Mouse (Mus musculus) lung, embryonic 14.5 days (tissue): Measurements from ENCODE around the gene Bcl2l14. TPM values are rescaled to one million over a fixed set of nuclear protein-coding genes. Genes with fewer than 3 reads are reported as not detected.

Source experiments
- ATAC-seq: fragments of 200-750 bp; cut with Nextera tagmentation; 2 replicates; pipeline ENCODE4 v1.8.0; 2017; ENCODE audit warnings: mild to moderate bottlenecking, moderate TSS enrichment, moderate library complexity; ENCODE audit not compliant: insufficient read depth
- DNase-seq: peaks from one replicate; pipeline ENCODE4 v3.0.0-alpha.2; 2015
- H3K27ac ChIP-seq: fragments of 300-500 bp; sonication (generic); 2 replicates; pipeline ENCODE4 v1.5.1; 2014; ENCODE audit warnings: low read depth, mild to moderate bottlenecking, moderate library complexity
- H3K27me3 ChIP-seq: fragments of 300-500 bp; sonication (generic); 2 replicates; pipeline ENCODE4 v1.6.1; 2014; ENCODE audit warnings: low read length, control low read depth; ENCODE audit not compliant: insufficient read depth
- H3K36me3 ChIP-seq: fragments of 300-500 bp; sonication (generic); 2 replicates; pipeline ENCODE4 v1.6.1; 2014; ENCODE audit warnings: control low read depth; ENCODE audit not compliant: insufficient read depth
- H3K4me1 ChIP-seq: fragments of 300-500 bp; sonication (generic); 2 replicates; pipeline ENCODE4 v1.6.1; 2014; ENCODE audit warnings: antibody characterized with exemption, control low read depth; ENCODE audit not compliant: insufficient read depth
- H3K4me2 ChIP-seq: fragments of 300-500 bp; sonication (generic); 2 replicates; pipeline ENCODE4 v1.6.1; 2014; ENCODE audit warnings: mild to moderate bottlenecking
- H3K4me3 ChIP-seq: fragments of 300-500 bp; sonication (generic); 2 replicates; pipeline ENCODE4 v1.5.1; 2014; ENCODE audit warnings: low read depth, low read length
- H3K9ac ChIP-seq: fragments of 300-500 bp; sonication (generic); 2 replicates; pipeline ENCODE4 v1.6.1; 2014
- H3K9me3 ChIP-seq: fragments of 300-500 bp; sonication (generic); 2 replicates; pipeline ENCODE4 v1.6.1; 2016; ENCODE audit warnings: low read depth, low read length, control low read depth
- CTCF ChIP-seq: IDR thresholded peaks from 2 replicates; pipeline ENCODE4 v1.5.1; 2016; ENCODE audit warnings: antibody characterized with exemption, low read depth
- WGBS: fragments of 180-500 bp; shearing (Covaris S2); extraction: QIAGEN DNeasy Blood & Tissue Kit; methylation state at CpG from one replicate; pipeline ENCODE4 v1.1.7; 2014; 5-methylcytosine and 5-hydroxymethylcytosine counted together
- polyA plus RNA-seq: library from polyadenylated mRNA; unstranded; fragments of >200 nt; fragmentation: Nextera tagmentation; extraction: Ambion mirVana; gene quantifications from 2 replicates; pipeline ENCODE4 v1.2.1, GENCODE M21; 2014

The Bcl2l14 gene
- polyA plus RNA-seq, 1 experiment from 2014 or later, result 2.8 TPM

DNA sequence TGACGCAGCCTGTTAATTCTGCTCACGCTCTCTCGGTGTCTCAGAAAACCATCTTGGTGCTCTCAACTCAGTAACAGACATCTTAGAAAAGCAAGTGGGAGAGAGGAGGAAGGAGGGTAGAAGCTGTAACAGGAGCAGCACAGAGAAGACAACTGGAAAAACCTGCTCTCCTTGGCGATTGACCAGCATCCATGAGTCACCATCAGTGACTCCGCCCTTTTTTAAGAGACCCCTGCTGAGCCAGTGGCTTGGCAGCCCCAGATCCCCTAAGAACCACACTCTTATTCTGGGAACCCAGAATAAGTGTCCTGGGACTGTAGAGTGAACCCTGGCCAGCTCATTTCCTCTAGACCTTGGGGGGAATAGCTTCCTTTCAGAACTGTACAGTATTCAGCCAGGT, 11.1 kb downstream of the Bcl2l14 start:
- H3K4me2 ChIP-seq, result no peak overlapping the region
- WGBS, result 56% methylated on average over 5 of the region's 5 CpGs
- ATAC-seq (peak; percentile 42; the same call in 1 of the 2 replicates), DNase-seq (peak; percentile 56)
- no peak for TF ChIP-seq CTCF
- H3K27me3 ChIP-seq, result no peaks in the 10 kb centered on the region
- no peaks in the 10 kb centered on the region for H3K9me3 ChIP-seq
- H3K36me3 ChIP-seq, result no peaks in the 10 kb centered on the region
- H3K9ac ChIP-seq, result no peak overlapping the region
- no peaks in the 10 kb centered on the region for H3K4me1 ChIP-seq
- no peak overlapping the region for H3K4me3 ChIP-seq
- no peak overlapping the region for H3K27ac ChIP-seq

DNA sequence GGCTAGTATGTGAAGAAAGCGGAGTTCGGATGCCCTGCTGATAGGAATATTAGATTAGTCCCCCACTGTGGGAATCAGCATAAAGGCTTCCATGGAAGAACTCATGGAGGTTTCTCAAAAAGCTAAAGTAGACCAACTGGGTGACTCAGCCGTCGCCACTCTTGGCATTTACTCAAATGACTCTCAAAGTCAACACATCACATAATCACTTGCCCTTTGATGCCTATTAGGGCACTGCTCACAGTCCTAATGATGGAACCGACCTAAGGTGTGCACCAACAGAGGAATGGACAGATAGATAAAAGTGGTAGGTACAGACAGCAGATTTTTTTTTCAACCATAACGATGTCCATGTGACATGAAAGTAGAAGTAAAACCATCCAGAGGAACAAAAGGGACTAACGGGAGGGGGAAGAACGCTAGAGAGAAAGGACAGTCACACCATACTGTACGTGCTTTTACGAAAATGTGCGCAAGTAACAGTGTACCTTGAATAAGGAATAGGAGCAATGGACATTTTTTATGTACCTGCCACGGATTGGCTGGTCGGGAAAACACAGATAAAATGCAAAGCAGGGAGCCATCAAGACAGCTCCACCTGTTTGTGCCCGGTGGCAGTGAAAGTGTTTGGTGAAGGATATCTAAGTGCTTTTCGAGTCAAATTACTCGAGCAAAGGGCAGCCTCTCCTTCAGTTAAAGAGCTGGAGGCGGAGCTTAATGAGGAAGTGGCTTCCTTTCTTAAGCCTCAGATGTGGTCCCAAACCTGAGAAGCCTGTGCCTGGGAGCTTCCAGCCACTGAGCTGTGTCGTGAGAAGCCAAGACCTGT, 17.8 kb downstream of the Bcl2l14 start:
- Histone ChIP-seq H3K9me3 (no peaks in the 10 kb centered on the region), H3K27me3 (no peaks in the 10 kb centered on the region), H3K4me2 (peak overlapping the region; percentile 40), H3K27ac (no peak overlapping the region), H3K36me3 (no peaks in the 10 kb centered on the region), H3K4me1 (no peaks in the 10 kb centered on the region), H3K4me3 (no peak overlapping the region), H3K9ac (no peak overlapping the region)
- ATAC-seq, result peak; percentile 62
- 43% methylated on average over 18 of the region's 18 CpGs for WGBS
- DNase-seq, result peak; percentile 45
- TF ChIP-seq CTCF, result 0 out of 2 replicates have a peak, but pooled peaks have one; percentile 3

DNA sequence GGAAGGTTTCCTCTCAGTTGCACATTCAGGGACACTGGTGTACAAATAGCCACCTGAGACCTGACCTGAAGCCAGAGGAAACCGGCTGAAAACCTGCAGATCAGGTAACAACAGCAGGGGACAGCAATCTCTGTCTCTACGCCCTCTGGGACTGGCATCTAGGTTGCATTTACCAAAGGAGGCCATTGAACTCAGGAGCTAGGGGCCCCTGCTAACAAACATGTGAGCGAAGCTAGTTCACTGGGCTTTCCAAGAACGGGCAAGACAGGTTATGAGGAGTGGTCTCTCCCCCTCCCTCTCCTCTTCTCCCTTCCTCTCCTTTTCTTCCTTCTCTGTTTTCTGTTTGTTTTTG, 18.4 kb downstream of the Bcl2l14 start:
- Histone ChIP-seq H3K36me3 (no peaks in the 10 kb centered on the region), H3K4me3 (no peak overlapping the region), H3K4me2 (peak overlapping the region; percentile 40), H3K27ac (no peak overlapping the region), H3K4me1 (no peaks in the 10 kb centered on the region), H3K9ac (no peak overlapping the region), H3K27me3 (no peaks in the 10 kb centered on the region), H3K9me3 (no peaks in the 10 kb centered on the region)
- ATAC-seq (peak; percentile 44), DNase-seq (no peak)
- TF ChIP-seq CTCF, result no peak
- 41% methylated on average over 4 of the region's 4 CpGs for WGBS

DNA sequence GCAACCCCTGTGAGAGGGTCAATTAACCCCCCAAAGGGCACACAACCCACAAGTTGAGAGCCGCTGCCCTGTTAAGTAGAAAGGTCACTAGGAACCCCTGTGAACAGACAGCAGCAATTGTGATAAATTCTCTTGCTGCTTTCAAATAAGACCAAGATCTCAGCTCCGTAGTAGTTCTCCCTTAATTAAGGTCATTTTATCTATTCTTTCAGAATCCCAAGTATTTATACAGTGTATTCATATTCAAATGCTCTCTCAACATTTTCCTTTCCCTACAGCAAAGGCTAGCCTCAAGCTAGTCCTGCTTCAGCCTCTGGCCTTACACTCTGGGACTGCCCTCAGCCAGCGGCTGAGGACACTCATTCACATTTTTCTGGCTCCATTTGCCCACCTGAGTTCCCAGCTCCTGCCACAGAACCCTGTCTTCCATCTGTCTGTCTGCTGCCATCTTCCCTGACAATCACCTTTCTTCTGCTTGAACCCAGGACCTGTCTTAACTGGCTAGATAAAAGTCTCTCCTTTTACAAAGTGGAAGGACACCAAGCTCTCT, 20.5 kb downstream of the Bcl2l14 start:
- Histone ChIP-seq H3K36me3 (no peaks in the 10 kb centered on the region), H3K9me3 (no peaks in the 10 kb centered on the region), H3K4me3 (no peak overlapping the region), H3K27ac (no peak overlapping the region), H3K4me1 (no peaks in the 10 kb centered on the region), H3K27me3 (no peaks in the 10 kb centered on the region), H3K9ac (no peak overlapping the region), H3K4me2 (no peak overlapping the region)
- no peak for ATAC-seq
- DNase-seq, result no peak
- WGBS, result 66% methylated on average over 3 of the region's 3 CpGs
- no peak for TF ChIP-seq CTCF

DNA sequence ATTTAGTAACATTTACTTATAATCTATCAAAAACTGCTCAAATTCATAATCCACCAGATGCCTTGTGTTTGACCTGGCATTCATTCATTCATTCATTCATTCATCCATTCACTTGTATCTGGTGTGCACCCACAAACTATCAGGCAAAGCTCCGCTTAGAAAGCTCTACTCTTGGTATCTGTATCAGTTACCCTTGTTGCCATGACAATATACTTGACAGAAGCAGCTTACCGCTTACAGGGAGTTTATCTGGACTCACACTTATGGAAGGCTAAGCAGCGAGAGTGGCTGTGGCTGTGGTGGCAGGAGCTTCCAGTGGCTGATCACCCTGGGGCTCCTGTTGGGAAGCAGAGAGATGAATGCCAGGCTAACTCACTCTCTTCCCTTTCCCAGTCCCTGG, 21.8 kb downstream of the Bcl2l14 start:
- Histone ChIP-seq H3K9ac (no peak overlapping the region), H3K4me3 (no peak overlapping the region), H3K27ac (no peak overlapping the region), H3K9me3 (no peaks in the 10 kb centered on the region), H3K27me3 (no peaks in the 10 kb centered on the region), H3K4me1 (no peaks in the 10 kb centered on the region), H3K4me2 (no peak overlapping the region), H3K36me3 (no peaks in the 10 kb centered on the region)
- DNase-seq (no peak), ATAC-seq (no peak)
- 31% methylated on average over 3 of the region's 3 CpGs for WGBS
- no peak for TF ChIP-seq CTCF

DNA sequence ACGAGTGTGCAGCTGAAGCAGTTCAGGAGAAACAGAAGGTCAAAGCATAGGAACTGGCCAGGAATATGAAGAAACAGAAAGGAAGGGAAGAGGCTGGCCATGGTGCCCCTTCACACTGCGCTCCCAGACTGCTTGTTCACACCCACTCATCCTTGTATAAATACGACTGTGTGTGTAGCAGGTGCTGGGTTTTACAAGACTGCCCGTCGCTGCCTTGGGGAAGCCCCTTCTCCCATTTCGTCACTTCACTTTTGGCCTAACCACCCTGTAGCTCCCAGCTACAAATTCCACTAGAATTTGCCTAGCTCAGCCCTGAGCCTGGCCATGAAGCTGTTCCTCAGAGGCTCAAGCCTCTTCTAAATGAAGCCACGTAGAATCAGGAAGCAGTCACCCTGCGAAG, 24.3 kb downstream of the Bcl2l14 start:
- no peak; the same call in 1 of the 2 replicates for ATAC-seq
- Histone ChIP-seq H3K4me1 (no peaks in the 10 kb centered on the region), H3K9me3 (no peaks in the 10 kb centered on the region), H3K27me3 (no peaks in the 10 kb centered on the region), H3K36me3 (no peaks in the 10 kb centered on the region), H3K9ac (no peak overlapping the region), H3K4me2 (no peak overlapping the region), H3K27ac (no peak overlapping the region), H3K4me3 (no peak overlapping the region)
- no peak for TF ChIP-seq CTCF
- 29% methylated on average over 8 of the region's 8 CpGs for WGBS
- no peak for DNase-seq

DNA sequence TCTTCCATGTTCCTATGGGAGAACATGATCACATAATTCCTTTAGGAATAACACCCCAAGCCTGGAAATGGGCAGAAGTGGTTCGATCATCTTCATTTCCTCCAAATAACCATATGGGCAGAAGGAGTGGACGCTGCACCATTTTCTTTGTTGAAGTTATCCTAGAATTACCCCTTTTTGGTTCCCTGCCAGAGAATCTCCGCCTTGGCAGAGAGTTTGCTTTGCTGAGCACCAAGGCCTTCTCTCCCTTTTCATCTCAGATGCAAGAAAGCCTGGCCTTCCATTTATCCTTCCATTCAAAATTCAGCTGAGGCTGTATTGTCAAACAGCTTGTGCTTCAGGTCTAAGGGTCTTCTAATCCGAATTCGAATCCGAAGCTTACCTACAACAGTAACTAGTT, 25.8 kb downstream of the Bcl2l14 start:
- WGBS, result 76% methylated on average over 6 of the region's 6 CpGs
- Histone ChIP-seq H3K9me3 (no peaks in the 10 kb centered on the region), H3K9ac (no peak overlapping the region), H3K27me3 (no peaks in the 10 kb centered on the region), H3K4me2 (no peak overlapping the region), H3K36me3 (no peaks in the 10 kb centered on the region), H3K4me3 (no peak overlapping the region), H3K27ac (no peak overlapping the region), H3K4me1 (0 out of 2 replicates have a peak, but pooled peaks cover 3% of the 10 kb centered on the region)
- no peak for TF ChIP-seq CTCF
- no peak for ATAC-seq
- peak; percentile 77 for DNase-seq
